Mouse (Mus musculus) embryo, embryonic 10.5 days (tissue): Measurements from ENCODE around the gene Olfr564.

Source experiments
- DNase-seq: peaks from one replicate; pipeline ENCODE4 v3.0.0-alpha.2; 2015; ENCODE audit warnings: low spot score

Gene Olfr564

GRCm38 (mm10) chr7:102803180-102803579 is at the start of gene Olfr564:
Olfr564 (plus strand) TSS chr7:102803480.
- DNase-seq = no peak

GRCm38 (mm10) chr7:102759266-102759665 is 44.0 kb upstream of the Olfr564 start, which contains the start of the genes Olfr560 and Olfr78:
Olfr560 (minus strand) TSS chr7:102759366.
Olfr78 (minus strand) TSS chr7:102759471.
- no peak for DNase-seq

DNA sequence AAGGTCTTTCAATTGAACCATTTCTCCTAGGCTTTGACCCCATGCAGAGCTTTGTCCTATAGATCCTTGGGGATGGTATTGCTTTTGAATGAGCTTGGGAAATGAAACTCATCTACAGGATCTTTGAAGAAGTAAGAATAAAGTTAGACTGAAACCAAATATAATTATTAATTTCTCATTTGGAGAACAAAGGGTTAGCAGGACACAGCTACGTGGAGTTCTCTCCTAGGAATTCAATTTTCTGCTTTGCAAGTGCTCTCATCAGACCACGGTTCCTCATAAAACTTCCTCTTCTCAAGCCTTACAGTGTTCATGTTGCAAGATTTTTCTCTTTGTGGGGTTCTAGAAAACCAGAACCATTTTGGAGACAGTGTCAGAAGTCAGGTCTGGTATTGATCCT is 32.4 kb upstream of the Olfr564 start, which contains the start of gene Olfr561:
Gene Olfr561, plus strand, starts transcription at position 301 of the 400 bp plus-strand sequence.
- DNase-seq = no peak
